Mouse (Mus musculus) heart, embryonic 10.5 days (tissue): ENCODE results near the gene Hist1h4k. TPM values are rescaled to one million over a fixed set of nuclear protein-coding genes. Genes with fewer than 3 reads are reported as not detected.

ENCODE experiments used
- DNase-seq: peaks from one replicate; pipeline ENCODE4 v3.0.0-alpha.2; 2017; ENCODE audit warnings: low spot score
- H3K27ac ChIP-seq: fragments of 300-500 bp; sonication (generic); 2 replicates; pipeline ENCODE4 v1.5.1; 2016; ENCODE audit warnings: mild to moderate bottlenecking
- H3K27me3 ChIP-seq: fragments of 300-500 bp; sonication (generic); 2 replicates; pipeline ENCODE4 v1.6.1; 2016; ENCODE audit warnings: mild to moderate bottlenecking; ENCODE audit not compliant: poor library complexity, insufficient read depth, severe bottlenecking
- H3K36me3 ChIP-seq: fragments of 300-500 bp; sonication (generic); 2 replicates; pipeline ENCODE4 v1.6.1; 2016; ENCODE audit warnings: mild to moderate bottlenecking, moderate library complexity
- H3K4me1 ChIP-seq: fragments of 300-500 bp; sonication (generic); 2 replicates; pipeline ENCODE4 v1.6.1; 2016; ENCODE audit warnings: mild to moderate bottlenecking
- H3K4me3 ChIP-seq: fragments of 300-500 bp; sonication (generic); 2 replicates; pipeline ENCODE4 v1.5.1; 2016; ENCODE audit warnings: mild to moderate bottlenecking, moderate library complexity
- H3K9me3 ChIP-seq: fragments of 300-500 bp; sonication (generic); 2 replicates; pipeline ENCODE4 v1.6.1; 2016; ENCODE audit warnings: mild to moderate bottlenecking, moderate library complexity
- WGBS: fragments of 180-500 bp; shearing (Covaris S2); methylation state at CpG from one replicate; pipeline ENCODE4 v1.1.7; 2016; 5-methylcytosine and 5-hydroxymethylcytosine counted together
- microRNA-seq: library from miRNA; unstranded; fragments of <30 nt; microRNA quantifications from one replicate; pipeline ENCODE4, GENCODE M21; 2017
- polyA plus RNA-seq: library from polyadenylated mRNA; unstranded; fragments of >200 nt; fragmentation: Nextera tagmentation; extraction: Ambion mirVana; gene quantifications from 2 replicates; pipeline ENCODE4 v1.2.1, GENCODE M21; 2016

Hist1h4k gene
- polyA plus RNA-seq, 1 experiment from 2014 or later: 3.8 TPM

GRCm38 (mm10) chr13:21710031-21710711, 40.1 kb downstream of the Hist1h4k start:
- under 1% methylated on average over 32 of the region's 32 CpGs for WGBS
- no peaks in the 10 kb centered on the region for H3K9me3 ChIP-seq
- H3K27ac ChIP-seq: peak overlapping the region; percentile 87
- peaks cover 4% of the 10 kb centered on the region for H3K4me1 ChIP-seq
- no peaks in the 10 kb centered on the region for H3K36me3 ChIP-seq
- no peaks in the 10 kb centered on the region for H3K27me3 ChIP-seq
- peak overlapping the region; percentile 70 for H3K4me3 ChIP-seq
- DNase-seq: peak; percentile 93

- Histone ChIP-seq H3K27ac (no peak overlapping the region), H3K9me3 (no peaks in the 10 kb centered on the region), H3K36me3 (no peaks in the 10 kb centered on the region), H3K27me3 (no peaks in the 10 kb centered on the region), H3K4me3 (no peak overlapping the region), H3K4me1 (no peaks in the 10 kb centered on the region)
- no peak for DNase-seq
- WGBS: 68% methylated on average over 4 of the region's 4 CpGs
Measured at GRCm38 (mm10) chr13:21706669-21707068, 43.6 kb downstream of the Hist1h4k start.

Small RNA genes lying within 50 kb of the gene (microRNA-seq; reads per million reads assigned to microRNA genes)
- gene Gm44346: not detected
- gene Gm44357: not detected
- gene Gm44367: not detected
- gene Gm44454: not detected

Other genes with a start within 250 kb of the Hist1h4k start
- 9.0 and 11.6 TPM in 2 replicates for gene Gm11273, start 249.1 kb downstream of the Hist1h4k start, polyA plus RNA-seq
- gene Zkscan8, start 219.4 kb downstream of the Hist1h4k start, polyA plus RNA-seq: 5.3 and 7.3 TPM in 2 replicates
- gene Olfr1366, start 207.7 kb downstream of the Hist1h4k start, polyA plus RNA-seq: 0.05 and 0.07 TPM in 2 replicates
- 0.04 TPM in 1 of 2 replicates, not detected in the other for gene Olfr1535, start 190.6 kb downstream of the Hist1h4k start, polyA plus RNA-seq
- gene Olfr1364, start 168.7 kb downstream of the Hist1h4k start, polyA plus RNA-seq: not detected in 2 replicates
- gene Olfr1362, start 136.5 kb downstream of the Hist1h4k start, polyA plus RNA-seq: not detected in 2 replicates
- gene Olfr11, start 108.0 kb downstream of the Hist1h4k start, polyA plus RNA-seq: not detected in 2 replicates
- not detected in 2 replicates for gene Olfr1361, start 87.1 kb downstream of the Hist1h4k start, polyA plus RNA-seq
- gene Olfr1360, start 73.1 kb downstream of the Hist1h4k start, polyA plus RNA-seq: not detected in 2 replicates
- gene Olfr1359, start 52.4 kb downstream of the Hist1h4k start, polyA plus RNA-seq: not detected in 2 replicates
- gene Hist1h2bl, start 34.4 kb downstream of the Hist1h4k start, polyA plus RNA-seq: 1.4 TPM in 1 of 2 replicates, not detected in the other
- gene Hist1h2ai, start 34.1 kb downstream of the Hist1h4k start, polyA plus RNA-seq: 6.3 and 11.7 TPM in 2 replicates
- gene Hist1h3h, start 32.8 kb downstream of the Hist1h4k start, polyA plus RNA-seq: 3.7 and 3.8 TPM in 2 replicates
- 2.4 and 3.7 TPM in 2 replicates for gene Hist1h2bm, start 28.5 kb downstream of the Hist1h4k start, polyA plus RNA-seq
- gene Hist1h4j, start 15.4 kb downstream of the Hist1h4k start, polyA plus RNA-seq: 2.0 TPM in 1 of 2 replicates, not detected in the other
- 6.7 and 8.3 TPM in 2 replicates for gene Hist1h2ak, start 3.3 kb upstream of the Hist1h4k start, polyA plus RNA-seq
- gene Hist1h2bn, start 3.6 kb upstream of the Hist1h4k start, polyA plus RNA-seq: 1.2 and 3.0 TPM in 2 replicates
- gene Hist1h1b, start 30.1 kb upstream of the Hist1h4k start, polyA plus RNA-seq: 12.2 and 12.8 TPM in 2 replicates
- gene Hist1h3i, start 32.9 kb upstream of the Hist1h4k start, polyA plus RNA-seq: 51.2 and 119 TPM in 2 replicates
- 4.6 and 7.6 TPM in 2 replicates for gene Hist1h2an, start 36.7 kb upstream of the Hist1h4k start, polyA plus RNA-seq
- gene Hist1h2bp, start 37.0 kb upstream of the Hist1h4k start, polyA plus RNA-seq: 1.00 and 1.6 TPM in 2 replicates
- 9.9 and 15.1 TPM in 2 replicates for gene Hist1h2bq, start 59.7 kb upstream of the Hist1h4k start, polyA plus RNA-seq
- not detected in 2 replicates for gene Hist1h2ao, start 60.0 kb upstream of the Hist1h4k start, polyA plus RNA-seq
- gene Hist1h4m, start 61.2 kb upstream of the Hist1h4k start, polyA plus RNA-seq: not detected in 2 replicates
- 3.8 and 9.2 TPM in 2 replicates for gene Hist1h4n, start 81.7 kb upstream of the Hist1h4k start, polyA plus RNA-seq
- gene Hist1h2ap, start 83.0 kb upstream of the Hist1h4k start, polyA plus RNA-seq: 2,387 and 3,574 TPM in 2 replicates
- 9.9 and 15.3 TPM in 2 replicates for gene Hist1h2br, start 83.2 kb upstream of the Hist1h4k start, polyA plus RNA-seq
- 7.4 and 9.1 TPM in 2 replicates for gene Zfp184, start 194.6 kb upstream of the Hist1h4k start, polyA plus RNA-seq
- gene Pom121l2, start 230.7 kb upstream of the Hist1h4k start, polyA plus RNA-seq: 0.09 TPM in 1 of 2 replicates, not detected in the other